Mouse (Mus musculus): ENCODE measurements around the gene Pfkm.

DNA sequence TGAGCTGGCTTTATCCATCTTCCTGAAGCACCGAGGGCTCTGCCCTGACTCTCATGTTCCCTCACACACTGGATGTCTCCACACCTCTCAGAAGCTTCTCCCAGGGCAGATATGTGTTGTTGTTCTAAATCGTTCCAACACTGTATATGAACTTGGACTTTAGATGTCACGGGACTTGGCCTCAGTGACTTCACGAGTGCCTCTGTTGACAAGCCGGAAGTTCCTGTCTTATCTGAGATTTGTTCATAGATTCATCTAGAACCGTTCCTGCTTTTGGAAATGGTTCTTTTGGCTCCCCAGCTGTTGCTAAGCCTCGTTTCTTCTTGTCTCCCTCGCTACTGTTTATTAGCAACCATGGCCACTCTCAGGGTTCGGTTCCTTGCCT lies 23.4 kb downstream of the Pfkm start:
- no peak for TF ChIP-seq EP300 (IDR thresholded peaks at IDR 0.05; ENCODE audit: low read depth)
- TF ChIP-seq CTCF (IDR thresholded peaks at IDR 0.05; ENCODE audit: low read depth): no peak

Data from liver, postnatal 0 days (tissue).